Mouse (Mus musculus): ENCODE measurements at regions not wholly inside any gene's neighbourhood (a gene's known extent, or its start where the extent isn't known, plus 50 kb on each side); places are given as distances from the start of the nearest gene placed in this dataset.

GRCm38 (mm10) chr5:83592587-83593288 is 237.7 kb upstream of the Tecrl start:
- no peaks in the 10 kb centered on the region for H3K27me3 ChIP-seq (replicated peaks; ENCODE audit: control insufficient read depth, insufficient read depth, low read length)
- no peak for ATAC-seq
- H3K9ac ChIP-seq (ENCODE audit: low read depth, low read length): no peak overlapping the region
- no peaks in the 10 kb centered on the region for H3K36me3 ChIP-seq (ENCODE audit: control insufficient read depth, insufficient read depth, low read length)
- H3K27ac ChIP-seq (ENCODE audit: low read length): no peak overlapping the region
- no peak overlapping the region for H3K4me3 ChIP-seq (ENCODE audit: low read length)
- no peak overlapping the region for H3K4me2 ChIP-seq (ENCODE audit: low read depth, low read length)
- H3K9me3 ChIP-seq (ENCODE audit: control insufficient read depth, low read length): no peaks in the 10 kb centered on the region
- 86% methylated on average over 3 of the region's 3 CpGs for whole genome bisulfite sequencing
- H3K4me1 ChIP-seq (ENCODE audit: control insufficient read depth, insufficient read depth, low read length): no peaks in the 10 kb centered on the region
